Mouse (Mus musculus) megakaryocyte-erythroid progenitor cell, adult 5-6 weeks (primary cell): ENCODE data around the gene Ccdc149. TPM values are rescaled to one million over a fixed set of nuclear protein-coding genes. Genes with fewer than 3 reads are reported as not detected.

Source experiments
- ATAC-seq: replicated peaks from 2 replicates; pipeline ENCODE4 v1.8.0; 2016; ENCODE audit warnings: mild to moderate bottlenecking, inconsistent platforms; ENCODE audit not compliant: severe bottlenecking, poor library complexity, low FRiP score, low TSS enrichment
- total RNA-seq, 2 experiments: library from RNA; stranded (forward) in 1 of 2; stranded (reverse) in 1 of 2; fragments of 200-1000, 215-1000 nt in 1 of 2; fragments of >200 nt in 1 of 2; fragmentation: Nextera tagmentation in 1 of 2; gene quantifications; 2 replicates each; pipeline ENCODE4 v1.2.3; 2014 to 2017

Gene Ccdc149
- total RNA-seq (2014; fragmentation: Nextera tagmentation) (0.47 TPM in 1 of 2 replicates, not detected in the other), total RNA-seq (2017) (0.04 and 0.75 TPM in 2 replicates)

DNA sequence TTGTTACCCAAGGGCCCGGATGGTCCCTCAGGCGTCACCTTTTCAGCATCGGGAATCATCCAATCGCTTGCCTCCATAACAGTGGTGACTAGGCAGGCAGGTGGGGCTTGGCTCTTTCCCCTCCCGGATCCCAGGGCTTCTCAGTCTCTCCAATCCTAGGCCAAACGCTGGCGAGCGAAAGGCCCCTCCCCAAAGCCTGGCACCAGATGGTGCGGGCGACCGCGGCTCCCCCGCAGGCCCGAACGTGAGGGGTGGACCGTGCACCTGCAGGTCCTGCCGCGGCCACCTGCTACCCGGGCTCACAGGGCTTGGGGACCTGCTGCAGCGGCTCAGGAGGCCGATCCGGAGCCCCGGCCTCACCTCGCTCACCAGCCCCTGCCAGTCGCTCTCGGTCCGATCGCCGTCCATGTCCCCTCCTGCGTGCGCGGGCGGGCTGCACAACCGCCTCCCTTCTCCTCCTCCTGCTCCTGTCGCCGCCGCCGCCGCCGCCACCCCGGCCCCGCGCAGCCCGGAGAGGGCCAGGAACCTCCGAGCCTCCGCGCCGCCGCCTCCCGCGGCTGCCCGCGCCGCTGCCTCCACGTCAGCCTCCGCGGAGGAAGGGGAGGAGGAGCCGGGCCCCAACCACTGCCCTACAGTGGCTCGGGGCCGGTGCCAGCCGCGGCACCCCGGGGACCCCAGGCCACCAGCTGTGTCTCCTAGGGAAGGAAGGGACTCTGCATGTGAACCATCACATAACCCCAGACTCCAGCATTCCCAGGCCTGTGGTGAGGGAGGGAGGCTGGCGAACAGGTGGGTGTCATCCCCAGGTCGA lies at the start of gene Ccdc149:
Ccdc149 (minus strand) TSS at position 531 of the 811 bp plus-strand sequence.
- no peak; the same call in 1 of the 2 replicates for ATAC-seq

DNA sequence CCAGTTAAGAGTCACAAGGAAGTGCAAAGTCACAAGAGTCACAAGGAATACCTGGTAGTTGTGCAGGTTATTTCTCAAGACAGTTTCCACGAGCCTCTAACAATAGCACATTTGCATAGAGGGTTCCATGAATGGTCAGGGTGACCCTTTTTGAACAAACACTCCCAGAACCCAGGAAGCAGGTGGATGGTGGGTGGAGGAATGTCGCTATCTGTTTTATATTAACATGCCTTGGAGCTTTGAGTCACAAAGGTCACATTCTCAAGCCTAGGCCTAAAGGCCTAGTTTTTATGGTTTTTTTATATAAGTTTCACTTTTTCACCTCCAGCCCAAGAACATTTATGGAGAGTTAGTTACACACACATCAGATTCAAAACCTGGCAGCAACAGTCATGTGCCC lies 48.6 kb upstream of the Ccdc149 start:
- no peak for ATAC-seq

DNA sequence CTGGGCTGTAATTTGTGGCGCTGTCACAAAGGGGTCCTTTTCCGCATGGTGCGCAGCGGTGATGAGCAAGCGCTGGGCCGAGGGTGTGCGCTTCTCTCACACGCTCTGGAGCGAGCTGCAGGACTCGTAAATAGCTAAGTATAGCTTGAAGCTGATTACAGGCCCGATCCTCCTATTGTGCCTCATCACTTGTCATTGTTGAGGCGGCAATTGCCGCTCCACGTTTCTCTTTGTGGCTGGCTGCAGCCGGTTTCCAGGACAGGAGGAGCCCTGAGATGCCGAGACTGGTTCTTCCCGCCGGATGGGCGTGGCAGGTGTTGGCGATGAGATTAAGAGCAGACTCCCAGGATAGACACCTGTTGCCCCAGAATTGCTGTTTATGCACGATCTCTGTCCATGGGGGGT lies 44.8 kb upstream of the Ccdc149 start:
- peak; percentile 55 for ATAC-seq

DNA sequence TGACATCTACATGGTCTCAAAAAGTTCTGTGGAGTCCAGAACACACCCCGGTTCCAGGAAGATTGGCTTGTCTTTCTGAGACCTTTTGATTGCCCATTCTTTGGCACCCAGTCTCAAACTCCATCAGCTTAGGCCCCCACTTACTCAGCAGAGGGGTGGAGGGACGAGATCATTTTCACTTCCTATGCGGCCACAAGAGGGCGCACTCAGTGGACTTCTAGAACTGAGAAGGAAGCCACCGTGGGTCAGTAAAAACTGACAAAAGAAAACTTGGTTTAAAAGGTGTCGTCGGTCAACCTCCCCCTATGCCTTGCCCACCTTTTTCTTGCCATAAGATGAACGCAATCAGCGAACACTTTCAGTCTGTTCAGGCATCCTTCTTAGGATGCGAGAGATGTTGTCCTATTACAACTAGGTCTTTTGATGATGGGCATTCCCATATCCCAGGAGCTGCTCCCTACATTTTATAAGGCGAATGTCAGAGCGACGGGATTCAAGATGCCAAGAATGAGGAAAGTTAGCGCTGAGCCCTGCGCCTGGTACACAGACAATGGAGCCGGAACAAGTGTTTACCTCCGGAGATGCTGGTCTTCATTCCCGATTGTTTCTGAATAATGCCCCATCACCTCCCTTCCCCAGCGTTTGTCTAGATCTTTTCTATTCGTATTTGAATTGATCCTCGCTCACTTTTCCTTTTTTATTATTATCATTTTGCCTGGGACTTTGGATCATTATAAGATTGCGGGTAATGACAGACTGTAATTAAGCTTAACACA lies 44.1 kb upstream of the Ccdc149 start:
- ATAC-seq = peak; percentile 69

DNA sequence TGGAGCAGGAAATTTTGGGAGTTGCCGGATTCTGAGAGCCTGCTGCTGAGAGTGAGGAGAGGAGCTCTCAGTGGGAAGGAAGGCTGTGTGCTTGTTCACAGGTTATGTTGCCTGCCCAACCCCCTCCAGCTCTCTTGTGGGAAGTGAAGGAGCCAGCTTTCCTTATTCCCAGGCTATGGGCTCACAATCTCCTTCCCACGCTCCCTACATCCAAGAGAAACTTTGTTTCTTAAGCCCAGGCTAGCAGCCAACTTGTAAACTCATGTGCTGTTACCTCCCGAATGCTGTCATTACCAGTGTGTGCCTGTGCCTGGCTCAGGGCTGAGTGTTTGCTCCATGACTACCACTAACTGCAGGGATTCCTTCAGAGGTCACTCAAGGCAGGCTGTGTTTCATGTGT lies 39.8 kb upstream of the Ccdc149 start:
- no peak for ATAC-seq

DNA sequence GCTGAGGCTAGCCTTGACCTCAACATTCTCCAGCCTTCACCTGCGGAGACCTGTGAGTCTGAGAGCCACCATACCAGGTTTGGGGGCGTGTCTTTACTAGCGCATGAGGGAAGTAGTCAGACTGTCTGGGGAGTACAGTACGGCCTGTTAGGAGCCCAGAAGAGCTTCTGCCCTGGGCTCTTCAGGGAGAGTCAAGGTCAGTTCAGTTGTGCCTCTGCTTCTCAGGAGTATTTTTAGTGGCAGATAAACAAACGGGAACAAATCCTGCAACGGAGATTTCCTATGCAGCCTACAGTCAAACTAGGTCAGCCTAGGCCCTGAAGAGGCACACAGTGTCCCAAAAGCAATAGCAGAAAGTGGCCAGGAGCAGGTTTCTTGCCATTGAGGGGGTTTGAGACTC lies 38.1 kb upstream of the Ccdc149 start:
- ATAC-seq = no peak

DNA sequence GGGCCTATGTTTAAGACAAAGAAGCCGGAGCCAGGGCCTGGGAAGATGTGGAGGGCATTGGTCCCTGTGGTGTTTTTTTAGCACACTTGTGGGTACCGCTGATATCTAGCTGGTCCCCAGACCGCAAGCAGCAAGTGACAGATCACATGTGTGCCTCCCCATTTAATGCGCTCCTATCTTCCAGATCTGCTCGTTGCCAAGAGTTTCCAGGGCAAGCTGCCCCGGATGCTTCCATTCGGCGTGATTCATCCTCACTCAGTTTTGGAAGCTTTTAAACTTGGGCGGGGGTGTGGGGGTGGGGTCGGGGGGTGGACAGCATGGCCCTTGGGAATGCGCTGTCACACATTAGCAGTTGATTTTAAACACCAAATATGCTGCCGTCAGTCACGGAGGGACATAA lies 33.3 kb upstream of the Ccdc149 start:
- no peak for ATAC-seq

DNA sequence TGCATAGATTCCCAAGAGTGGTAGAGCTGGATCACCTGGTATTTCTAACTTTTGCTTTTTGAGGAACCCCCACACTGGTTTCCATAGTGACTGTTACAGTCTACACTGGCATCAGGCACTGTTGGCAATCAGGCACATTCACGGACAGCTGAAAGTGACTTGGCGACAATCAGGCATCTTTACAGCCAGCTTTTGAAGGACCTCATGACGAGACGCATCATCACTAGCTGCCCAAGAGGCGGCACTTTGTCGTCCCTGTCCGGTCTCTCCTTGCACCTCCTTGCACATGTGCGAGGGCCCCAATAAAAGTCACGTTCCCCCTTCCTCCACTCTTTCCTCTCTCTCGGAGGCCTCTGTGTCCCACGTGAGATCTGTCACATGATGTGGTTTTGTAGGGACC lies 32.8 kb upstream of the Ccdc149 start:
- no peak for ATAC-seq

DNA sequence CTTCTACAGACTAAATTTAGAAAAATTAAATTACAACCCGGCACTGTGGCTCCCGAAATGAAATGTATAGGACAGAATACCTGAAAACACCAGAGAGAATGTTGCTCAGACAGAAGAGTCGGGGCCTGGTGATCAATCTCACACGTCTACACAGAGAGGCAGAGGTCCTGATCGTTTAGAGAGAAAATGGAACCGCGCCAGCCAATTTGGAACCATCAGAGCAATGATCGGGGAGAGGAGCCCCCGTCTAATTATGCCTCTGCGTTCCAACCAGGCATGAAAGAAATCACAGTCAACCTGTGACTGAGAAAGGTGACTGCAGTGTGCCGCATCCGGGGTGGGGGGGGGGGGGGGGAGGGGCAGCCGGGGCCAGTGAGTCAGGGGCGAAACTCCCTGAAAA lies 24.4 kb upstream of the Ccdc149 start:
- no peak for ATAC-seq

DNA sequence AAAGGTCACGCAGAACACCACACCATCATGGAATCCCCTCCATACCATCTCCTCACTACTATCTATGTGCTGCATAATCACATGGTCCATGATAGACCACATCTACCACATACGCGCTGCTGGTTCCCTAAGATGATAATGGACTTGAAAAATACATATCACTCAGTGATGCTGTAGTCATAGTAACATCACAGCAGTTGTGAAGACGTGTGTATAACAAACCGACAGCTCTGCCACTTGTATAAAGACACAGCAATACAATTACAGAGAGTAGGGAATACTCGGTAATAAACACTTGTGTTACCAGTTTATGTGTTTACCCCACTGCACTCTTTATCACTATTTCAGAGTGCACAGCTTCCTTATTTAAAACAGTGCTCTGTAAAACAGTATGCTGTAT lies 20.2 kb upstream of the Ccdc149 start:
- ATAC-seq = no peak

DNA sequence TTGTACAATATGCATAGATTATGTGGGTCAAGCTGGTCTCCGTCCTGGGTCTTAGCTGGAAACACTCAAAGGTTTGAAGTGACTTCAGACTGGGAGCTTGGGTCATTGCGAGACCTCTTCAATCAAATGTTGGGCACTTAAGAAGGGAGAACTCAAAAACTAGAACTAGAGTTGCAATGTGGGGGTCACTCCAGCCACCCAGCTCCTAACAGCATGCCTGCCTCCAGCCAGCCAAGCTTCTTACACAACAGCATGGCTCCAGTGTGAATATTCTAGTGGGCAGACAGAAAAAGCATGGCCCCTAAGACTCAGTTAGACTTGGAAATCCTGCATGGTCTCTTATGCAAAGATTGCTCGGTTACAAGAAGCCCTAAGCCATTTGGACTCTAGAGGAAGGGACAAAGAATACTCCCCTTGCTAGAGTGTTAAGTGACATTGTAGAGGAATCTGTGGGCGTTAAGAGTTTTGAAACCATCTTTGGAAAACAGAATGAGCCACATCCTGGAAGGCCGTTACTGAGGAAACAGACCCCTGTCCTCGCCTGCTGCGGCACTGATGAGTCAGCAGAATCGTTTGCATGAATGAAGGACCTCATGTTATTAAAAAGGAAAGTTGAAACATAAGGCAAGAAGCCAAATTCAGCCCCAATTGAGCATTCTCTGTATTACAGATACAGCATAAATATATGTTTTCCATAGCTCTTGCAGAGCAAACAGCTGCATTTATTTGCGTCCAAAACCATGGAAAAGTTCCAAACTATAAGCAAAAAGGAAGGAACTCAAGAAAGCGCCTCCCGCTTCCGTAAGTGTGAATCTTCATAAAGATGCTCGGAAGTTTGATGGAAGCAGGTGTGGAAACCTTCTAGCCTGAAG lies 16.5 kb upstream of the Ccdc149 start:
- ATAC-seq = no peak

DNA sequence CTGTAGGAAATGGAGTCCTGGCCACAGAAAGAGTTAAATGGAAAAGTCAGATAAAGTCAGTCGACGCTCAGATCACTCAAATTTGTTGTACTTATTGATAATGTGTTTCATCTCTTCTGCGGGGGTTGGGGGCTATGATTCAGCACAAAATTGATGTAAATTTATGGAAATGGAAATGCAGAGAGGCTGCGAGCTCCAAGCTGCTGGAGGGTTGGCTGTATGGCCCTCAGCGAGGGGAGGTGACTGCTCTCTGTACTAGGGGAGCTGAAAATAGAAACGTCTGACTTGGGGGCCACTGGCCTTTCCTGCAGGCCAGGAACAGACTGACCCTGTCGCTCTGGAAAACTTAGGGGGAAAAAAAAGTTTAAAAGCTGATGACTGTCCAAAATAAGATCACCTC lies 5.5 kb upstream of the Ccdc149 start:
- no peak for ATAC-seq

DNA sequence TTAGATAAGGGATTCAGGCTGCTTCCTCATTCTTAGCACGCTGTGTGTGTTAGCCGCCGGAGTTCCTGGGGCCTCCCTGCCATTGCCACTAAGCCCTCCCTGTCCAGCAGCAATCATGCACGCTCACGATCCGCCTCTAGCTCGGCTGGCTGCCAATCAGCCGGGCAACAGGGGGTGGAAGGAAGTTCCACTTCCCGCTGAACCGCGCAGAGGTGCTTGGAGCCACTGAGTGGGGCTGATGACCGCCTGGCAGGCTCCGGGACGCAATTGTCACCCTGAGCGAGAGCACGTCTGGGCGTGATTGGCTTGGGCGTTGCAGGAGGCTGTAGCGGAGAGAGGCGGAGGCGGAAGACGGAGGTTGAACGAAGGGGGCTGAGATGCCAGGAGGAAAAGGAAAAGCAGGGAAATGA lies 5.0 kb upstream of the Ccdc149 start:
- ATAC-seq = peak; percentile 85

DNA sequence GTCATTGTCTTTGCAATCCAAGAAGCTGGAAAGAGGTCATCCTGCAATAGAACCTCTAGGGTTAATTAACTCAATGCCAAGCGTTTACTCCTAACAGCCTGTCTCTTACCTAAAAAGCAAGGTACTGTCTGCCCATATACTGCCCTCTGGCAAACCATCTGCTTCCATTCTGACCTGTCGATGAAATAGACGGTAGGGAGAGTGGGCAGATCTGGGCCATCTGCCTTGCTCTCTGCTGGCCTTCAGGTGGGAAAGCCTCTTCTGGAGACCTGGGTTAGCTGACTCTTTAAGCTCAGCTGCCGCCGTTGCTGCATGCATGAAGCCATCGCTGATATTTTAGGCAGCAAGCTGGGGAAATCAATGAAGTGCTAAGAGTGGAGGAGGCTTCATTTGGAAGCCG lies 2.7 kb upstream of the Ccdc149 start:
- no peak for ATAC-seq

DNA sequence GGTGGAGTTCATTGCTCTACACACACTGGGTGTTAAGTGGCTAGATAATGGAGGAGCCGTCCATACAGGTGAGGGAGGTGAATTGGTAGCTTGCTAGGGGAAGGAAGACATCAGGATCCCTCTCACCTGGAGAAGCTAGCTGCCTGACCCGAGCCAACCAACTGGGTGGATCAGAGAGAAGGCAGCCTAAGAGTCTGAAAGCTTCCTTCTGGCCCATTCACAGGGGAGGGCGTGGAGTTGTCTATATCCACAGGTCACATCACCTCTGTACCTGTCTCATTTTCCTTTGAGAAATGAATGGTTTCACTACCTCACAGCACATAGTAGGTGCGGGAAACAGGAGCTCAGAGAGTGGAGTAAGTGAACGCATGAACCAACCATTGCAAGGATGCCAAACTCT lies 770 bp downstream of the Ccdc149 start:
- no peak for ATAC-seq

DNA sequence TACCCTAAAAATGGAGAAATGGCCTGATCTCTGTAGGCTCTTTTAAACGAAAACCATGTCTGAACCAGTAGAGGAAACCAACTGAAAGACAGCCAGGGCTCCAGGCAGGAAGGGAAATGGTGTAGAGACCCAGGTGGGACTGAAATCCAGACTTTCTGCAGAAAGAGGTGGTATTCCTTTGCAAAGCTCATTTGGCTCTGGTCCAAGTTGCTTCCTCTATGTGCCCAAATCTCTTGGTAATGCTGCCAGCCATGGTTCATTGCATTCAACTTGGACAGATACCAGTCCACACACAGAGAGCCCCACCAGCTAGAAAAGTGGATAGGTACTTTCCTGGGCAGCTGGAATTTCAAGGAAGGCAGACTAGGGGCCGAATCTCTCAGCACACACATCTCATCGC lies 3.5 kb downstream of the Ccdc149 start:
- ATAC-seq = no peak

DNA sequence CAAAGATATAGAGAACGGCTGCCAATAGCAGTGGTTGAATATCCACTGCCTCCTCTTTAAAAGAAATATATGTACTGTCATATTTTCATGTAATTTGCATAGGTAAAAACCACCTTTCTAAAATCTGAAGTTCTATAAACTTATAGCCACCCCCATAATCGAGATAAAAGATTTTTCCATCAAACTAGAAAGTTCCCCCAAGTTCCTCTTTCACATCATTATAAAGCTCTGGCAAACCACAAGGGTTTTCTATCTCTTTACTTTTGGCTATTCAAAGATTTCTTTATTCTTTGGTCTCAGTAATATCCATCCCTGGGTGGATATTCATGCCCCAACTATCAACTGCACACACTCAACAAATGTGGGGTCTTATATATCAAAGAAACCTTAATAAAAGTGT lies 8.9 kb downstream of the Ccdc149 start:
- no peak for ATAC-seq

DNA sequence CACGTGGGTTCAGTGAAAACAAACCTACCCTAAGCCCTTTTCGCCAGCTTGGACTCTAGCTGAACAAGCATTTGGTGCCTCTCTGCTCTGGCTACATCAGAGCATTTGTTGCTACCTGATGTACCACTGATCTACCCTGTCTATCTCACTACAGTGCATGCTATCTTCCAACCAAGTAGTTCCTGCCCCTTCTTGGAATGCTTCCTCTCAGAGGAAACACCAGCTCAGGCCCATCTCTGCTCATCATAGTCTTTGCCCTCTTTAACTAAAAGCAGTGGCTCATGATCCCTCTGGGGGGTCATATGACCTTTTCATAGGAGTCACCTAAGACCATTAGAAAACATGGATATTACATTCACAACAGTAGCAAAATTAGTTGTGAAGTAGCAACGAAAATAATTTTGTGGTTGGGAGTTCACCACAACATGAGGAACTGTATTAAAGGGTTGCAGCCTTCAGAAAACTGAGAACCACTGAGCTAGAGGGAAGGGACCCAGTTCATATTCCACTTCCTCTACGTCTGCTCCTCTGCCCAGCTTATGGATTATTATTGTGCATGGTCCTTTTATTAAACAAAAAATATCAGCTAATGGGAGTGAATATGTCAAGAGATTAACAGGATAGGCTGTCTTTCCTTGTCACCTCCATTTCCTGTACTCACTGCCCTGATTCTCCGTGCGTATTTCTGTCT lies 9.7 kb downstream of the Ccdc149 start:
- no peak for ATAC-seq

DNA sequence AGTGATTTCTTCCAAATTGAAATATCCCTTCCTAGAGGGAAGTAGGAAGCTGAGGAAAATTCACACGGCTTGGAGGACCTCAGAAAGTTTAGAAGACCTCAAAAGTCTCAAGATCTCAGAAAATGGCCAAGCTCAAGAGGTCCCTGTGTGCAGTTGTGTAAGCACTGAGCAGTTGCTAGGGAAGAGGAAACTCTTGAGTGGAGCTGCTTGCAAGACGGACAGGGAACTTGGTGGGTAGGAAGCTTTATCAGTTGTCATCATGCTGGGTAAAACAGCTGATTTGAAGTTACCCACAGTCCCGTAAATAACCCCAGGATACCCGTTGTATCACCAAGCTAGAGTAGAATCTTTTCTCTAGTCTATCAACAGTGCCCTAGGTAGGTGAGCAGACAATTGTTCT lies 12.0 kb downstream of the Ccdc149 start:
- no peak for ATAC-seq
